ENCODE assay signal across 8 mouse cellular contexts in genomic region chr2:142902905-142903895, GRCm38 (mm10). TPM values are rescaled to one million over a fixed set of nuclear protein-coding genes. Genes with fewer than 3 reads are reported as not detected.
DNase-seq lines count a peak whose midpoint lies in the region; ATAC-seq lines count a peak whose summit lies in the region.

No protein-coding gene starts in this region.

- H3K4me1 ChIP-seq in hindbrain, embryonic 15.5 days (replicated peaks): peaks cover 22% of the 10 kb centered on the region

- peak overlapping the region; percentile 50 for H3K9ac ChIP-seq in hindbrain, embryonic 15.5 days

- ATAC-seq in hindbrain, embryonic 15.5 days (ENCODE audit: low FRiP score, low read depth): peak; percentile 95

- DNase-seq in T-cell, adult 2 months (ENCODE audit: low spot score): peak; percentile 96
- peak; percentile 93 to 94 for DNase-seq in cerebellum, postnatal 36 days
- DNase-seq in frontal cortex, postnatal 36 days (ENCODE audit: low spot score in 2 of 2): peak; percentile 95
- peak; percentile 92 for DNase-seq in left cerebral cortex, adult 11 months (ENCODE audit: low spot score)
- DNase-seq in lung, postnatal 4 days: peak; percentile 95 to 98
- DNase-seq in retina, postnatal 7 days (ENCODE audit: low read depth, low spot score): peak; percentile 88
- peak; percentile 85 for DNase-seq in urinary bladder, adult 2 months (ENCODE audit: low spot score)

- H3K4me2 ChIP-seq in hindbrain, embryonic 15.5 days: peak overlapping the region; percentile 82

- H3K27ac ChIP-seq in hindbrain, embryonic 15.5 days (replicated peaks): peak overlapping the region; percentile 71

- H3K36me3 ChIP-seq in hindbrain, embryonic 15.5 days: no peaks in the 10 kb centered on the region

- no peaks in the 10 kb centered on the region for H3K9me3 ChIP-seq in hindbrain, embryonic 15.5 days

- peak overlapping the region; percentile 55 for H3K4me3 ChIP-seq in hindbrain, embryonic 15.5 days

- WGBS in hindbrain, embryonic 15.5 days: 6% methylated on average over 34 of the region's 34 CpGs

- no peaks in the 10 kb centered on the region for H3K27me3 ChIP-seq in hindbrain, embryonic 15.5 days

RNA-seq across cellular contexts. Expression of gene Kif16b, which starts 1.9 kb away (rescaled TPM):
- 3.5 and 3.7 TPM in 2 replicates for polyA plus RNA-seq in hindbrain, embryonic 15.5 days (2015; fragmentation: Nextera tagmentation; extraction: Ambion mirVana)
- polyA plus RNA-seq in urinary bladder, adult 2 months (2012; rRNA removed): 9.0 and 12.3 TPM in 2 replicates

Comparison
In these comparisons a context has a peak if more than half of its experiments do, and no peak if none do; other contexts are left out.
1. Peak in every context shown above with its lines: DNase-seq, ATAC-seq, H3K4me3 ChIP-seq and H3K27ac ChIP-seq.